9 mouse cellular contexts compared by ENCODE assay signal in the genomic region with DNA sequence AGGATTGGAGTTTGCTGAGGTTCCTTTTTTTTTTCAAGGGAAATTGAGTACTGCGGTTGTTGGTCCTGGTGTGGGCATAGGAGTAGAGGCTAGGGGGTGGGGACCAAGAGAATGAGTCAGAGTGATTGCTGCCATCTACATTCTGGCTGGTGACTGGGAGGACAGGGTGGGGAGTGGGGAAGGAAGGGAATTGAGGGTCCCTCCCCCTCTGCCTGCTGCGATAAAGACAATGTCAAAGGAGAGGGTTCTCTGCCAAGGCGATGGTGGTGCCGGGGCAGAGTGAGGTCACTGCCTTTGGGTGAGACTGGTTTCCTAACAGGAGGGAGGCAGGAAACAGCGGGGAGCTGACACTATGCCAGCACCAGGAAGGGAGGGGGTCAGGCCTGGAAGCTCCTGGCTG.
DNase-seq lines count a peak whose midpoint lies in the region; ATAC-seq and TF ChIP-seq lines count a peak whose summit lies in the region.
"Had no signal": no experiment of that assay in that cellular context is flagged by ENCODE, and none has a peak within 500 bp of the region (broad histone marks: within the 10 kb centered on the region; RNA-seq: fewer than 3 reads in every experiment).

No protein-coding gene starts in this region.

- no peak overlapping the region for H3K4me3 ChIP-seq in gastrocnemius, adult 2 months
- no peak overlapping the region for H3K4me3 ChIP-seq in limb, embryonic 10.5 days
- no peak overlapping the region for H3K4me3 ChIP-seq in midbrain, embryonic 13.5 days (replicated peaks)

- H3K36me3 ChIP-seq in limb, embryonic 10.5 days, result no peaks in the 10 kb centered on the region
- H3K36me3 ChIP-seq in midbrain, embryonic 13.5 days, result no peaks in the 10 kb centered on the region

- H3K4me1 ChIP-seq in limb, embryonic 10.5 days, result no peaks in the 10 kb centered on the region
- no peaks in the 10 kb centered on the region for H3K4me1 ChIP-seq in midbrain, embryonic 13.5 days (replicated peaks)

- peak; percentile 46 for DNase-seq in gastrocnemius, adult 2 months
- no peak for DNase-seq in gastrocnemius, adult 8-10 months (ENCODE audit: low spot score in 2 of 2)
- peak; percentile 59 for DNase-seq in adrenal gland, postnatal 14 days
- DNase-seq in heart, postnatal 36 days, result peak; percentile 23 to 35
- DNase-seq in lung, postnatal 25 days (ENCODE audit: low spot score), result peak; percentile 88
- no peak for DNase-seq in limb, embryonic 10.5 days (ENCODE audit: low spot score)
- no peak for DNase-seq in cerebellum, adult 9-11 months

- no peak for TF ChIP-seq CTCF in gastrocnemius, adult 2 months (IDR thresholded peaks at IDR 0.05)

- no peak overlapping the region for H3K4me2 ChIP-seq in midbrain, embryonic 13.5 days (replicated peaks)

- H3K27ac ChIP-seq in gastrocnemius, adult 2 months, result no peak overlapping the region
- no peak overlapping the region for H3K27ac ChIP-seq in limb, embryonic 10.5 days
- no peak overlapping the region for H3K27ac ChIP-seq in midbrain, embryonic 13.5 days

- intact Hi-C loops in gastrocnemius, adult 2 months (cut with DNase I), result no loop called here
- intact Hi-C loops in heart, postnatal 36 days (cut with DNase I), result no loop called here

- no peaks in the 10 kb centered on the region for H3K27me3 ChIP-seq in limb, embryonic 10.5 days (ENCODE audit: low read depth, poor library complexity, severe bottlenecking)
- H3K27me3 ChIP-seq in midbrain, embryonic 13.5 days, result no peaks in the 10 kb centered on the region

- 76% methylated on average over 5 of the region's 5 CpGs for WGBS in limb, embryonic 10.5 days
- 72% methylated on average over 5 of the region's 5 CpGs for WGBS in midbrain, embryonic 13.5 days

- ATAC-seq in midbrain, embryonic 13.5 days, result no peak
- ATAC-seq: inflammation-experienced regulatory T-cells, adult 6 months had no signal

- H3K9me3 ChIP-seq in limb, embryonic 10.5 days (replicated peaks), result no peaks in the 10 kb centered on the region
- no peaks in the 10 kb centered on the region for H3K9me3 ChIP-seq in midbrain, embryonic 13.5 days

- H3K9ac ChIP-seq in midbrain, embryonic 13.5 days (replicated peaks), result no peak overlapping the region

Comparison
In these comparisons a context has a peak if more than half of its experiments do, and no peak if none do; other contexts are left out.
1. DNase-seq: peak in gastrocnemius, adult 2 months (single experiment), adrenal gland, postnatal 14 days (single experiment), heart, postnatal 36 days (2 of 2) and lung, postnatal 25 days (single experiment); none in gastrocnemius, adult 8-10 months (0 of 2), limb, embryonic 10.5 days (single experiment) and cerebellum, adult 9-11 months (single experiment).